Mouse (Mus musculus) left cerebral cortex, adult 2 months (tissue): ENCODE measurements around the gene Prss34. TPM values are rescaled to one million over a fixed set of nuclear protein-coding genes. Genes with fewer than 3 reads are reported as not detected.

Experiments used
- DNase-seq, 2 experiments: peaks; one replicate each; pipeline ENCODE4 v3.0.0; 2021 to 2022; ENCODE audit warnings: low spot score in 2 of 2, mixed read lengths in 1 of 2; ENCODE audit errors: extremely low spot score in 1 of 2
- H3K27ac ChIP-seq: fragments of 200-600 bp; 2 replicates; pipeline ENCODE4 v1.8.1; 2022
- H3K4me3 ChIP-seq: fragments of 200-600 bp; 2 replicates; pipeline ENCODE4 v1.8.1; 2022
- CTCF ChIP-seq: fragments of 200-600 bp; IDR thresholded peaks from 2 replicates; pipeline ENCODE4 v1.8.1; 2022; ENCODE audit warnings: antibody characterized with exemption, mild to moderate bottlenecking, moderate library complexity
- intact Hi-C: fragments of 180-260 bp; cut with DNase I; formaldehyde crosslinking; loops from one replicate; pipeline ENCODE4 v1.15.1; 2025
- total RNA-seq, 2 experiments: library from RNA; stranded (reverse); gene quantifications; 2 replicates each; pipeline ENCODE4 v1.2.3; 2021

Gene Prss34
- total RNA-seq, 2 experiments from 2014 or later = not detected

- intact Hi-C loops = no loop called here
These were observed 22.6 kb downstream of the Prss34 start for GRCm38 (mm10) chr17:25320819-25321218.

GRCm38 (mm10) chr17:25322930-25323329 is 24.7 kb downstream of the Prss34 start:
- H3K4me3 ChIP-seq = no peak overlapping the region
- no peak for TF ChIP-seq CTCF
- H3K27ac ChIP-seq = no peak overlapping the region
- DNase-seq = no peak
- intact Hi-C loops = no loop called here

More at GRCm38 (mm10) chr17:25320819-25321218, 22.6 kb downstream of the Prss34 start:
- H3K4me3 ChIP-seq = no peak overlapping the region
- no peak overlapping the region for H3K27ac ChIP-seq
- no peak for TF ChIP-seq CTCF
- DNase-seq = no peak

- TF ChIP-seq CTCF = no peak
- intact Hi-C loops = no loop called here
These were observed 34.1 kb downstream of the Prss34 start for GRCm38 (mm10) chr17:25332321-25332720.

GRCm38 (mm10) chr17:25333943-25334342 is 35.7 kb downstream of the Prss34 start:
- Histone ChIP-seq H3K27ac (no peak overlapping the region), H3K4me3 (no peak overlapping the region)
- DNase-seq = peak; percentile 44 to 76
- TF ChIP-seq CTCF = peak; percentile 91
- intact Hi-C loops = loop anchor here (1.0 to 2.0 kb wide), 2 partner anchors 29 to 136 kb away; no protein-coding TSS in a partner anchor

More at GRCm38 (mm10) chr17:25332321-25332720, 34.1 kb downstream of the Prss34 start:
- no peak overlapping the region for H3K27ac ChIP-seq
- DNase-seq = no peak
- no peak overlapping the region for H3K4me3 ChIP-seq

- no peak for DNase-seq
- TF ChIP-seq CTCF = no peak
- no peak overlapping the region for H3K27ac ChIP-seq
- intact Hi-C loops = no loop called here
- no peak overlapping the region for H3K4me3 ChIP-seq
These were observed 40.0 kb downstream of the Prss34 start for GRCm38 (mm10) chr17:25338218-25338617.

- no peak for DNase-seq
- Histone ChIP-seq H3K27ac (no peak overlapping the region), H3K4me3 (no peak overlapping the region)
- intact Hi-C loops = no loop called here
- TF ChIP-seq CTCF = no peak
These were observed 41.8 kb downstream of the Prss34 start for GRCm38 (mm10) chr17:25340003-25340402.

GRCm38 (mm10) chr17:25341490-25341889 is 43.3 kb downstream of the Prss34 start:
- intact Hi-C loops = no loop called here
- DNase-seq = no peak

GRCm38 (mm10) chr17:25345462-25345861 is 47.3 kb downstream of the Prss34 start, which contains the start of gene Tpsab1:
Tpsab1 (minus strand) TSS chr17:25345562.
- H3K4me3 ChIP-seq = no peak within 1 kb of the TSS
- DNase-seq = no peak
- no peak for TF ChIP-seq CTCF
- intact Hi-C loops = no loop called here
- H3K27ac ChIP-seq = no peak within 1 kb of the TSS

More at GRCm38 (mm10) chr17:25341490-25341889, 43.3 kb downstream of the Prss34 start:
- no peak for TF ChIP-seq CTCF
- Histone ChIP-seq H3K27ac (no peak overlapping the region), H3K4me3 (no peak overlapping the region)

Other genes starting within 250 kb of the Prss34 start
- 10 to 100 TPM in 1 of 2 experiments, 1 to 10 TPM in 1; 9.5 to 11.1 TPM for gene Tmem204, start 214.8 kb upstream of the Prss34 start, total RNA-seq
- gene Telo2, start 182.4 kb upstream of the Prss34 start, total RNA-seq = 10 to 100 TPM; 25.8 to 30.7 TPM
- under 1 TPM; 0.33 to 0.63 TPM for gene Ptx4, start 177.6 kb upstream of the Prss34 start, total RNA-seq
- gene Clcn7, start 165.0 kb upstream of the Prss34 start, total RNA-seq = 10 to 100 TPM; 48.5 to 53.9 TPM
- under 1 TPM in 1 of 2 experiments, not detected in 1; 0.14 TPM for gene Ccdc154, start 135.9 kb upstream of the Prss34 start, total RNA-seq
- gene Gm38655, start 122.9 kb upstream of the Prss34 start, total RNA-seq = not detected
- 10 to 100 TPM; 20.2 to 20.8 TPM for gene BC003965, start 113.8 kb upstream of the Prss34 start, total RNA-seq
- gene Unkl, start 110.0 kb upstream of the Prss34 start, total RNA-seq = 10 to 100 TPM; 39.0 to 40.7 TPM
- 10 to 100 TPM; 78.1 to 81.4 TPM for gene Gnptg, start 58.3 kb upstream of the Prss34 start, total RNA-seq
- 10 to 100 TPM; 24.6 to 25.9 TPM for gene Tsr3, start 58.2 kb upstream of the Prss34 start, total RNA-seq
- gene Baiap3, start 42.0 kb upstream of the Prss34 start, total RNA-seq = 10 to 100 TPM; 14.8 to 29.8 TPM
- gene Ube2i, start 23.8 kb upstream of the Prss34 start, total RNA-seq = 100 to 1,000 TPM; 215 to 223 TPM
- gene Prss28, start 10.3 kb downstream of the Prss34 start, total RNA-seq = not detected
- gene Prss29, start 20.3 kb downstream of the Prss34 start, total RNA-seq = not detected
- not detected for gene Tpsab1, start 47.2 kb downstream of the Prss34 start, total RNA-seq
- not detected for gene Tpsb2, start 67.9 kb downstream of the Prss34 start, total RNA-seq
- gene Tpsg1, start 70.9 kb downstream of the Prss34 start, total RNA-seq = not detected
- 10 to 100 TPM; 45.2 to 48.0 TPM for gene Cacna1h, start 135.4 kb downstream of the Prss34 start, total RNA-seq
- 1 to 10 TPM; 2.1 to 2.4 TPM for gene Tekt4, start 156.2 kb downstream of the Prss34 start, total RNA-seq
- under 1 TPM; 0.18 to 0.21 TPM for gene Sstr5, start 198.9 kb downstream of the Prss34 start, total RNA-seq